Mouse (Mus musculus) frontal cortex, postnatal 10 days (tissue): Measurements from ENCODE around the gene Bach2.

Experiments
- DNase-seq, 2 experiments: peaks; one replicate each; pipeline ENCODE4 v3.0.0; 2022; ENCODE audit warnings: low spot score in 2 of 2, mixed read lengths in 1 of 2

Bach2 gene

GRCm38 (mm10) chr4:32327626-32328025, 89.0 kb downstream of the Bach2 start:
- no peak for DNase-seq

GRCm38 (mm10) chr4:32328561-32328960, 90.0 kb downstream of the Bach2 start:
- DNase-seq, result no peak

- DNase-seq, result no peak
These were observed 92.1 kb downstream of the Bach2 start for GRCm38 (mm10) chr4:32330584-32331314.

- no peak for DNase-seq
These were observed 93.4 kb downstream of the Bach2 start for GRCm38 (mm10) chr4:32332028-32332427.

GRCm38 (mm10) chr4:32334131-32334530, 95.5 kb downstream of the Bach2 start:
- no peak for DNase-seq

GRCm38 (mm10) chr4:32334765-32335164, 96.2 kb downstream of the Bach2 start:
- no peak for DNase-seq

GRCm38 (mm10) chr4:32335659-32336058, 97.1 kb downstream of the Bach2 start:
- DNase-seq, result no peak

- DNase-seq, result no peak
These were observed 98.0 kb downstream of the Bach2 start for GRCm38 (mm10) chr4:32336642-32337041.

GRCm38 (mm10) chr4:32337638-32338037, 99.0 kb downstream of the Bach2 start:
- DNase-seq, result no peak

- no peak for DNase-seq
These were observed 99.8 kb downstream of the Bach2 start for GRCm38 (mm10) chr4:32338451-32338850.

- DNase-seq, result no peak
These were observed 102.2 kb downstream of the Bach2 start for GRCm38 (mm10) chr4:32340844-32341243.

- DNase-seq, result no peak
These were observed 103.7 kb downstream of the Bach2 start for GRCm38 (mm10) chr4:32342269-32342668.

- DNase-seq, result no peak
These were observed 104.9 kb downstream of the Bach2 start for GRCm38 (mm10) chr4:32343256-32344165.

- DNase-seq, result no peak
These were observed 105.7 kb downstream of the Bach2 start for GRCm38 (mm10) chr4:32344276-32344675.

GRCm38 (mm10) chr4:32347202-32347601, 108.6 kb downstream of the Bach2 start:
- DNase-seq, result no peak

GRCm38 (mm10) chr4:32347711-32348110, 109.1 kb downstream of the Bach2 start:
- no peak for DNase-seq

- no peak for DNase-seq
These were observed 110.8 kb downstream of the Bach2 start for GRCm38 (mm10) chr4:32349361-32349760.

GRCm38 (mm10) chr4:32351236-32351635, 112.6 kb downstream of the Bach2 start:
- DNase-seq, result no peak

- DNase-seq, result no peak
These were observed 113.2 kb downstream of the Bach2 start for GRCm38 (mm10) chr4:32351661-32352246.

GRCm38 (mm10) chr4:32352442-32352841, 113.8 kb downstream of the Bach2 start:
- DNase-seq, result no peak

GRCm38 (mm10) chr4:32352842-32353241, 114.2 kb downstream of the Bach2 start:
- DNase-seq, result no peak

GRCm38 (mm10) chr4:32355935-32356617, 117.5 kb downstream of the Bach2 start:
- DNase-seq, result no peak
